Mouse (Mus musculus): Measurements from ENCODE around the gene Nav3.

DNA sequence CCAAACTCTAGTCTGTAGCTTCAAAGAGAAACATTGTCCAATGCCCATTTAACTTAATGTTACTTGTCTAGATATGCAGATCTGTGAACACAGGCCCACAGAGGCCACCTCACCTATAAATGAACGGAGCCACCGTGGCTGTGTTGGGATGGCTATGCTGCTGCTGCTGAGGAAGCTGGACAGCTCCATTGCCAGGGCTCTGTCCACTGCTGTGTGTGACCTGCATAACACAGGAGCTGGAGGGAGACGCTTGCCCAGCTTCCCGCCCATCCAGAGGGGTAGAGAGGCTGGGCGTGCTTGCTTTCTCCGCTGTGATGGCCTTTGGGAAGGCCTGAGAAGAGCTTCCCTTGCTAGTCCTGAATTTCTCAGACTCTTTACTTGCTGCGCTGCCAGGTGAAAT lies 603.6 kb downstream of the Nav3 start:
- no peak for TF ChIP-seq POLR2A (IDR thresholded peaks at IDR 0.05; ENCODE audit: borderline replicate concordance, extremely low read depth, insufficient read depth, insufficient read length, poor library complexity, severe bottlenecking)
- TF ChIP-seq CTCF (IDR thresholded peaks at IDR 0.05; ENCODE audit: borderline replicate concordance, extremely low read depth, insufficient read depth, insufficient read length) = no peak
